Mouse (Mus musculus): ENCODE measurements around the gene Rnf121.

GRCm38 (mm10) chr7:101973730-101974129, 91.5 kb downstream of the Rnf121 start:
- TF ChIP-seq KAT2A (IDR thresholded peaks at IDR 0.05; ENCODE audit: insufficient replicate concordance, low read length), result no peak
- no peak for TF ChIP-seq CTCF (conservative IDR thresholded peaks at IDR 0.05 in 1 of 2, IDR thresholded peaks at IDR 0.05 in 1 of 2; ENCODE audit: low read depth in 2 of 2, low read length in 2 of 2)
- no peak for TF ChIP-seq TBP (conservative IDR thresholded peaks at IDR 0.05; ENCODE audit: low read depth, low read length)
- no peak for TF ChIP-seq EP300 (IDR thresholded peaks at IDR 0.05; ENCODE audit: low read length)
- no peak for TF ChIP-seq GABPA (IDR thresholded peaks at IDR 0.05; ENCODE audit: insufficient replicate concordance, low read depth, low read length)
